In genomic region chr10:48572600-48572999, GRCm38 (mm10) we compare ENCODE assay signal across 34 mouse cellular contexts.
DNase-seq lines count a peak whose midpoint lies in the region; ATAC-seq lines count a peak whose summit lies in the region.
"Had no signal": no experiment of that assay in that cellular context is flagged by ENCODE, and none has a peak within 500 bp of the region (broad histone marks: within the 10 kb centered on the region; RNA-seq: fewer than 3 reads in every experiment).

No protein-coding gene starts in this region.

- no peaks in the 10 kb centered on the region for H3K27me3 ChIP-seq in heart, embryonic 11.5 days (ENCODE audit: control insufficient read depth, insufficient read depth, low read length)
- H3K27me3 ChIP-seq: embryonic facial prominence, embryonic 15.5 days; forebrain, embryonic 13.5 days; heart, embryonic 12.5 days; hindbrain, embryonic 15.5 days; kidney, embryonic 15.5 days; limb, embryonic 15.5 days; liver, embryonic 13.5 days; midbrain, embryonic 13.5 days; neural tube, embryonic 13.5 days had no signal

- ATAC-seq in frontal cortex, adult (ENCODE audit: low TSS enrichment), result peak; percentile 70
- no peak for ATAC-seq in heart, embryonic 11.5 days (replicated peaks; ENCODE audit: insufficient number of reproducible peaks, low FRiP score, low TSS enrichment)
- ATAC-seq: CD4-positive, CD25-positive, alpha-beta regulatory T cell, adult 4 months; forebrain, embryonic 13.5 days; inflammation-experienced regulatory T-cells, adult 6 months; midbrain, embryonic 13.5 days had no signal

- H3K36me3 ChIP-seq in heart, embryonic 11.5 days (ENCODE audit: control insufficient read depth, insufficient read depth, low read length), result no peaks in the 10 kb centered on the region
- H3K36me3 ChIP-seq: embryonic facial prominence, embryonic 10.5 days; embryonic facial prominence, embryonic 15.5 days; heart, embryonic 12.5 days; hindbrain, embryonic 15.5 days; kidney, embryonic 15.5 days; limb, embryonic 10.5 days; limb, embryonic 15.5 days; liver, embryonic 13.5 days; midbrain, embryonic 13.5 days; neural tube, embryonic 13.5 days had no signal

- no peak overlapping the region for H3K4me2 ChIP-seq in heart, embryonic 11.5 days
- H3K4me2 ChIP-seq: embryonic facial prominence, embryonic 15.5 days; forebrain, embryonic 13.5 days; heart, embryonic 12.5 days; hindbrain, embryonic 15.5 days; kidney, embryonic 15.5 days; limb, embryonic 15.5 days; liver, embryonic 13.5 days; midbrain, embryonic 13.5 days; neural tube, embryonic 13.5 days had no signal

- H3K9ac ChIP-seq in heart, embryonic 11.5 days (ENCODE audit: low read depth, low read length), result no peak overlapping the region
- H3K9ac ChIP-seq: embryonic facial prominence, embryonic 15.5 days; forebrain, embryonic 13.5 days; heart, embryonic 12.5 days; hindbrain, embryonic 15.5 days; kidney, embryonic 15.5 days; limb, embryonic 15.5 days; liver, embryonic 13.5 days; midbrain, embryonic 13.5 days; neural tube, embryonic 13.5 days had no signal

- H3K4me3 ChIP-seq in heart, embryonic 11.5 days (ENCODE audit: low read depth, low read length), result no peak overlapping the region
- H3K4me3 ChIP-seq: embryonic facial prominence, embryonic 10.5 days; embryonic facial prominence, embryonic 15.5 days; forebrain, embryonic 13.5 days; gastrocnemius, adult 2 months; heart, embryonic 12.5 days; hindbrain, embryonic 15.5 days; kidney, embryonic 15.5 days; limb, embryonic 10.5 days; limb, embryonic 15.5 days; liver, embryonic 13.5 days; midbrain, embryonic 13.5 days; neural tube, embryonic 13.5 days had no signal

- H3K27ac ChIP-seq in heart, embryonic 11.5 days (ENCODE audit: low read depth, low read length), result no peak overlapping the region
- H3K27ac ChIP-seq: embryonic facial prominence, embryonic 10.5 days; embryonic facial prominence, embryonic 15.5 days; forebrain, embryonic 13.5 days; gastrocnemius, adult 2 months; hindbrain, embryonic 15.5 days; kidney, embryonic 15.5 days; limb, embryonic 10.5 days; limb, embryonic 15.5 days; liver, embryonic 13.5 days; macrophage; midbrain, embryonic 13.5 days; neural tube, embryonic 13.5 days had no signal

- no peak for DNase-seq in frontal cortex, postnatal 14 days (ENCODE audit: low spot score in 2 of 2)
- DNase-seq in brain, adult 2 months (ENCODE audit: low read depth, low spot score), result peak; percentile 60
- peak; percentile 14 for DNase-seq in brain, embryonic 18.5 days (ENCODE audit: low read depth, low spot score)
- peak; percentile 11 to 14 for DNase-seq in layer of hippocampus, postnatal 36 days
- DNase-seq in thymus, postnatal 10 days (ENCODE audit: low spot score in 2 of 2), result no peak
- DNase-seq: adrenal gland, postnatal 36 days; cerebellum, adult 11 months; cerebellum, adult 9-11 months; gastrocnemius, adult 2 months; gastrocnemius, postnatal 36 days; heart, adult 18-20 months; kidney, adult 11 months; kidney, postnatal 25 days; liver, embryonic 13.5 days; lung, adult 2 months; lung, postnatal 10 days; spleen, adult 18-20 months; thymus, adult 18-20 months; thymus, postnatal 36 days had no signal

- WGBS in heart, embryonic 11.5 days (ENCODE audit: insufficient replicate concordance), result 76% methylated on average over 2 of the region's 2 CpGs

- H3K4me1 ChIP-seq in heart, embryonic 11.5 days (ENCODE audit: control insufficient read depth, insufficient read depth, low read length), result no peaks in the 10 kb centered on the region
- H3K4me1 ChIP-seq: embryonic facial prominence, embryonic 10.5 days; embryonic facial prominence, embryonic 15.5 days; forebrain, embryonic 13.5 days; heart, embryonic 12.5 days; hindbrain, embryonic 15.5 days; kidney, embryonic 15.5 days; limb, embryonic 10.5 days; limb, embryonic 15.5 days; liver, embryonic 13.5 days; midbrain, embryonic 13.5 days; neural tube, embryonic 13.5 days had no signal

- no peaks in the 10 kb centered on the region for H3K9me3 ChIP-seq in heart, embryonic 11.5 days (replicated peaks; ENCODE audit: control insufficient read depth, low read length)
- H3K9me3 ChIP-seq: embryonic facial prominence, embryonic 10.5 days; embryonic facial prominence, embryonic 15.5 days; forebrain, embryonic 13.5 days; heart, embryonic 12.5 days; hindbrain, embryonic 15.5 days; kidney, embryonic 15.5 days; limb, embryonic 10.5 days; limb, embryonic 15.5 days; liver, embryonic 13.5 days; midbrain, embryonic 13.5 days; neural tube, embryonic 13.5 days had no signal

Comparison
In these comparisons a context has a peak if more than half of its experiments do, and no peak if none do; other contexts are left out.
1. DNase-seq: peak in brain, adult 2 months (single experiment), brain, embryonic 18.5 days (single experiment) and layer of hippocampus, postnatal 36 days (2 of 2); none in frontal cortex, postnatal 14 days (0 of 2) and thymus, postnatal 10 days (0 of 2).